Mouse (Mus musculus) bone marrow, adult 2 months (tissue): ENCODE results near the gene Rnf113a2. TPM values are rescaled to one million over a fixed set of nuclear protein-coding genes. Genes with fewer than 3 reads are reported as not detected.

ENCODE experiments used
- H3K27ac ChIP-seq: fragments of 200-500 bp; 2 replicates; pipeline ENCODE4 v1.5.1; 2012; ENCODE audit warnings: low read depth, mild to moderate bottlenecking, control low read depth, inconsistent platforms, low read length; ENCODE audit not compliant: control insufficient read depth, poor library complexity, insufficient read depth
- H3K4me1 ChIP-seq: fragments of 200-500 bp; 2 replicates; pipeline ENCODE4 v1.6.1; 2011; ENCODE audit warnings: low read length; ENCODE audit not compliant: control insufficient read depth, insufficient read depth
- H3K4me3 ChIP-seq: fragments of 200-500 bp; replicated peaks from 2 replicates; pipeline ENCODE3; 2011; ENCODE audit warnings: mild to moderate bottlenecking, low read depth, low read length, control low read depth; ENCODE audit not compliant: control insufficient read depth
- CTCF ChIP-seq: fragments of 200-500 bp; IDR thresholded peaks from 2 replicates; pipeline ENCODE4 v1.5.1; 2011; ENCODE audit warnings: low read length, control low read depth; ENCODE audit not compliant: control insufficient read depth, insufficient read depth
- POLR2A ChIP-seq: fragments of 200-500 bp; IDR thresholded peaks from 2 replicates; pipeline ENCODE4 v1.6.1; 2011; ENCODE audit warnings: low read depth, mild to moderate bottlenecking, control low read depth, low read length, borderline replicate concordance; ENCODE audit not compliant: control insufficient read depth
- WGBS: fragments of 180-500 bp; shearing (Covaris S2); methylation state at CpG from one replicate; pipeline ENCODE4 v1.1.7; 2018; 5-methylcytosine and 5-hydroxymethylcytosine counted together
- polyA plus RNA-seq: library from polyadenylated mRNA; stranded (reverse); fragments of >200 nt; gene quantifications from 2 replicates; pipeline ENCODE4 v1.2.4, GENCODE M21; 2011; ENCODE audit warnings: low replicate concordance; ENCODE audit not compliant: missing spikeins, insufficient read depth, insufficient read length

Rnf113a2 gene
- polyA plus RNA-seq, 1 experiment, result 9.5 TPM

GRCm38 (mm10) chr12:84429825-84430224, 12.8 kb downstream of the Rnf113a2 start:
- Histone ChIP-seq H3K27ac (no peak overlapping the region), H3K4me1 (no peaks in the 10 kb centered on the region), H3K4me3 (no peak overlapping the region)
- 84% methylated on average over 2 of the region's 2 CpGs for WGBS
- TF ChIP-seq POLR2A (no peak), CTCF (no peak)

- H3K27ac ChIP-seq, result no peak overlapping the region
- H3K4me1 ChIP-seq, result no peaks in the 10 kb centered on the region
- H3K4me3 ChIP-seq, result no peak overlapping the region
- no peak for TF ChIP-seq POLR2A
- no peak for TF ChIP-seq CTCF
- 40% methylated on average over 2 of the region's 2 CpGs for WGBS
Measured at GRCm38 (mm10) chr12:84438697-84439096, 21.7 kb downstream of the Rnf113a2 start.

GRCm38 (mm10) chr12:84442526-84442925, 25.5 kb downstream of the Rnf113a2 start:
- TF ChIP-seq POLR2A (no peak), CTCF (no peak)
- 83% methylated on average over 4 of the region's 4 CpGs for WGBS
- H3K4me3 ChIP-seq, result no peak overlapping the region
- H3K27ac ChIP-seq, result no peak overlapping the region
- no peaks in the 10 kb centered on the region for H3K4me1 ChIP-seq

DNA sequence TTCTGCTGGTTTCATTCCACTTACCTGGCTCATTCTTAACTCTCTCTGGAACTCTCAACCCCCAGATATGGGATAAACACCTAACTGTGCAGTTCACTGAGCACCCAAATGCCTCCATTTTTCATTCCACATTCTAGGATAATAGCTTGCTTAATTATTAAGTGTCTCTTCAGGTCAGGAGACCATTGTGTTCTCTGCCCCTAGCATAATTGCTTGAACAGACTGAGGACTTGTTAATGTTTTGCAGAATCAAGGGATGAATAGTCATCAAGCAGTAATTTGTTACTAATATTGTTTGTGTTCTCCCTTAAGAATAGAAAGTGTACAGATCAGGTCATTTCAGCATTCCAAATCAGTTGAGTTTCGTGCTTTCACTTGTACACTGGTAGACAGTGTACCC, 30.4 kb downstream of the Rnf113a2 start:
- H3K4me3 ChIP-seq, result no peak overlapping the region
- TF ChIP-seq CTCF (no peak), POLR2A (no peak)
- no peak overlapping the region for H3K27ac ChIP-seq
- 81% methylated on average over 1 of the region's 1 CpGs for WGBS
- no peaks in the 10 kb centered on the region for H3K4me1 ChIP-seq

- 80% methylated on average over 6 of the region's 6 CpGs for WGBS
- H3K4me3 ChIP-seq, result no peak overlapping the region
- no peaks in the 10 kb centered on the region for H3K4me1 ChIP-seq
- TF ChIP-seq CTCF, result no peak
- no peak for TF ChIP-seq POLR2A
- no peak overlapping the region for H3K27ac ChIP-seq
Measured at GRCm38 (mm10) chr12:84448181-84448580, 31.2 kb downstream of the Rnf113a2 start.

- 53% methylated on average over 10 of the region's 10 CpGs for WGBS
Measured at GRCm38 (mm10) chr12:84449887-84450286, 32.9 kb downstream of the Rnf113a2 start.

GRCm38 (mm10) chr12:84450351-84450717, 33.3 kb downstream of the Rnf113a2 start:
- Histone ChIP-seq H3K27ac (peak overlapping the region; percentile 37), H3K4me1 (no peaks in the 10 kb centered on the region), H3K4me3 (peak overlapping the region; percentile 85)
- under 1% methylated on average over 6 of the region's 6 CpGs for WGBS
- TF ChIP-seq POLR2A, result no peak
- no peak for TF ChIP-seq CTCF

More at GRCm38 (mm10) chr12:84449887-84450286, 32.9 kb downstream of the Rnf113a2 start:
- no peak overlapping the region for H3K4me3 ChIP-seq
- no peak overlapping the region for H3K27ac ChIP-seq
- TF ChIP-seq CTCF, result no peak
- no peak for TF ChIP-seq POLR2A
- H3K4me1 ChIP-seq, result no peaks in the 10 kb centered on the region

GRCm38 (mm10) chr12:84450718-84451646, 34.0 kb downstream of the Rnf113a2 start, which contains the start of the genes Aldh6a1 and Lin52:
Gene Aldh6a1 (minus strand): TSS chr12:84451004.
Gene Lin52 (plus strand): TSS chr12:84451422.
- WGBS, result under 1% methylated on average over 49 of the region's 49 CpGs
- peak within 1 kb of the TSS; percentile 37 for H3K27ac ChIP-seq
- TF ChIP-seq POLR2A (peak; percentile 96), CTCF (no peak)
- H3K4me1 ChIP-seq, result no peaks in the 10 kb centered on the region
- peak within 1 kb of the TSS; percentile 89 for H3K4me3 ChIP-seq
